Mouse (Mus musculus): ENCODE measurements around the gene Polr2g. TPM values are rescaled to one million over a fixed set of nuclear protein-coding genes. Genes with fewer than 3 reads are reported as not detected.
A peak's percentile ranks its signal among the peaks of the same experiment; 100 is the strongest.

Gene Polr2g
- polyA plus RNA-seq, 1 experiment, result 13.5 TPM

DNA sequence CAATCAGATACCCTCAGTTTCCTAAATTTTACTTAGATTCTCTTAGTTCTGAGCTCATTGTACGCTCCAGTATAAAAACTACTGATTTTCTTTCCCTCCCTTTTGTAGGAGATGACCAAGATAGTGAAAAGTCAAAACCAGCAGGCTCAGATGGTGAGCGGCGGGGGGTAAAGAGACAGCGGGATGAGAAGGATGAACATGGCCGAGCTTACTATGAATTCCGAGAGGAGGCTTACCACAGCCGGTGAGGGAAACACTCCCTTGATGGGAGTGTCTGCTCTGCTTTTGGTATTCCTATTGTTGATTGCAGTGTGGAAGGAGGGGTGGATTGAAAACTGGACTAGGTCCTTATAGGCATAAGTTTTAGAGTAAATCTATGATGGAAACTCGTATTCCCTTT lies 24.3 kb upstream of the Polr2g start:
- no peaks in the 10 kb centered on the region for H3K27me3 ChIP-seq (ENCODE audit: control insufficient read depth, insufficient read depth, low read length)
- H3K4me3 ChIP-seq (ENCODE audit: low read depth, low read length), result peak overlapping the region; percentile 28
- no peak overlapping the region for H3K27ac ChIP-seq (ENCODE audit: insufficient read depth, low read depth, low read length)
- H3K36me3 ChIP-seq (ENCODE audit: control insufficient read depth, insufficient read depth, low read length), result peaks cover 39% of the 10 kb centered on the region
- TF ChIP-seq POLR2A (IDR thresholded peaks at IDR 0.05; ENCODE audit: low read depth, low read length) (no peak), CTCF (IDR thresholded peaks at IDR 0.05; ENCODE audit: extremely low read depth, insufficient read length, insufficient replicate concordance, low read depth, low read length) (no peak)
- peaks cover 2% of the 10 kb centered on the region; the same call in 1 of the 2 replicates for H3K4me1 ChIP-seq (ENCODE audit: control insufficient read depth, insufficient read depth, insufficient read length, low read length)
- WGBS, result 45% methylated on average over 8 of the region's 8 CpGs

DNA sequence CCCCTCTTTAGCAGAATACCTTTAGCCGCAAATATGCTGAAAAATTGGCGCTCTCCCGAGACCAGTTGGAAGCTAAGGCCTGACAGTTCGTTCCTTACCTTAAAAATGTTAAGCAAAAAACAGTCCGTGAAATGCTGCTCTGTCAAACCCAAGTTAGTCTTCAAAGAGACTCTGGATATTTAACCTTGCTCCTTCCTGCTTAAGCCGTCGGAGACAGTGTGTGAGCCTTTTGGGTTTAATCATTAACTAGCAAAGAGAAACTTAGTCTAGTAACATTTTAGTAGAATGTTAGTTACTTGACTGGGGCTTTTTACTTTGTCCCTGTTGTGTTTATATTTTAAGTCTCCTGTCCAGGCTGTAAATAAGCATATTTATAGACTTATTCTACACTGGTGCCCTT lies 22.8 kb upstream of the Polr2g start:
- peaks cover 2% of the 10 kb centered on the region; the same call in 1 of the 2 replicates for H3K4me1 ChIP-seq (ENCODE audit: control insufficient read depth, insufficient read depth, insufficient read length, low read length)
- under 1% methylated on average over 7 of the region's 7 CpGs for WGBS
- peak overlapping the region; percentile 96 for H3K4me3 ChIP-seq (ENCODE audit: low read depth, low read length)
- H3K27ac ChIP-seq (ENCODE audit: insufficient read depth, low read depth, low read length), result peak overlapping the region; percentile 98
- H3K36me3 ChIP-seq (ENCODE audit: control insufficient read depth, insufficient read depth, low read length), result peaks cover 31% of the 10 kb centered on the region
- TF ChIP-seq POLR2A (IDR thresholded peaks at IDR 0.05; ENCODE audit: low read depth, low read length) (no peak), CTCF (IDR thresholded peaks at IDR 0.05; ENCODE audit: extremely low read depth, insufficient read length, insufficient replicate concordance, low read depth, low read length) (no peak)
- no peaks in the 10 kb centered on the region for H3K27me3 ChIP-seq (ENCODE audit: control insufficient read depth, insufficient read depth, low read length)

DNA sequence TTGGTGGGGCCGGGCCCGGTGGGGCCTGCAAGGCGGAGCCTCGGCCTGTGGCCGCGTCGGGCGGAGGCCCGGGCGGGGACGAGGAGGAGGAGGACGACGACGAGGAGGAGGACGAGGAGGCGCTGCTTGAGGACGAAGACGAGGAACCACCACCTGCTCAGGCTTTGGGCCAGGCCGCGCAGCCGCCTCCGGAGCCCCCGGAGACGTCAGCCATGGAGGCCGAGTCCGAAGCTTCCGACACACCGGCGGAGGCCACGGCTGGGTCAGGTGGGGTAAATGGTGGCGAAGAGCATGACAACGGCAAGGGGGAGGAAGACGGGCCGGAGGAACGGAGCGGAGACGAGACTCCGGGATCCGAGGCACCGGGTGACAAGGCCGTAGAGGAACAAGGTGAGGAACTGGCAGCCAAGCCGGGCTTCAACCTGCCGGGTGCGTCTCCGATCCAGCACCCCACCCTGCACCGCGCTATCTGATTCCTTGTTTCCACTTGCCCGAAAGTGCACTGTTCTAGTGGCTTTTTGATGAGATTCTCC lies 22.1 kb upstream of the Polr2g start:
- Histone ChIP-seq H3K36me3 (ENCODE audit: control insufficient read depth, insufficient read depth, low read length) (peaks cover 29% of the 10 kb centered on the region), H3K4me1 (ENCODE audit: control insufficient read depth, insufficient read depth, insufficient read length, low read length) (peaks cover 2% of the 10 kb centered on the region; the same call in 1 of the 2 replicates), H3K27me3 (ENCODE audit: control insufficient read depth, insufficient read depth, low read length) (no peaks in the 10 kb centered on the region), H3K4me3 (ENCODE audit: low read depth, low read length) (peak overlapping the region; percentile 96), H3K27ac (ENCODE audit: insufficient read depth, low read depth, low read length) (peak overlapping the region; percentile 98)
- no peak for TF ChIP-seq POLR2A (IDR thresholded peaks at IDR 0.05; ENCODE audit: low read depth, low read length)
- no peak for TF ChIP-seq CTCF (IDR thresholded peaks at IDR 0.05; ENCODE audit: extremely low read depth, insufficient read length, insufficient replicate concordance, low read depth, low read length)
- WGBS, result under 1% methylated on average over 48 of the region's 48 CpGs

DNA sequence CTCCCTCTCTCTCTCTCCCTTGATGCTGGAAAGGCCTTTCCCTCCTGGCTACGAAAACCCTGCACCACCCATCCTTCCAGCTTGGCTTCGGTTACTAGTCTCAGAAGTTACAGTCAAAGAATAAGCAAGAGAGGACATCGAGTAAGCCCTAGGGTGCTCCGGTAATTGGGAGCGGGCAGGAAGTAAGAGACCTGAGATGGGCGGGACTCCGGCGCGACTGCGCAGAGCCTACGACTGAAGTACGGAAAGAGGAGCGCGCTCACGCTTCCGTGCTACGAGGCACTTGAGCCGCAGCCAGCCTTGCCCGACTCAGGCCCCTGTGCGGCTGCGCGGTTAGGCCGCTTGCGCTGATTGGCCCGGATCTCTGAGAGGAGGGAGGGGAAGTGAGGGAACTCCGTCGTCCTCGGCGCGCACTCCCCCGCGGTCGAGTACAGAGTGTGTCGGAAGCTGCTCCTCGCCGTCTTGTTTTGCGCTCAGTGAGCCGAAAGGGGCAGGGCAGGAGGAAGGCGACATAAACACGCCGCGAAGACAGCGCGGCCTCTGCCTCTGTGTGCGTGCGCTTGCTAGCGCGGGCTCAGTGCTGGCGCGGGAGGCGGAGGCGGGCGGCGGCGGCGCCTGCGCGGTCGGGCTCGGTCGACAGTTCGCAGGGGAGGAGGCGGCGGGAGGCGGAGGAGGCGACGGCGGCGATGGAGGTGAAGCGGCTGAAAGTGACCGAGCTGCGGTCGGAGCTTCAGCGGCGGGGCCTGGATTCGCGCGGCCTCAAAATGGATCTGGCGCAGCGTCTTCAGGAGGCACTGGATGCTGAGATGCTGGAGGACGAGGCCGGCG lies 21.4 kb upstream of the Polr2g start, which contains the start of gene Hnrnpul2:
Gene Hnrnpul2 (plus strand): TSS at position 415 of the 828 bp plus-strand sequence.
- TF ChIP-seq CTCF (IDR thresholded peaks at IDR 0.05; ENCODE audit: extremely low read depth, insufficient read length, insufficient replicate concordance, low read depth, low read length) (no peak), POLR2A (IDR thresholded peaks at IDR 0.05; ENCODE audit: low read depth, low read length) (peak; percentile 95)
- peak within 1 kb of the TSS; percentile 98 for H3K27ac ChIP-seq (ENCODE audit: insufficient read depth, low read depth, low read length)
- peaks cover 2% of the 10 kb centered on the region; the same call in 1 of the 2 replicates for H3K4me1 ChIP-seq (ENCODE audit: control insufficient read depth, insufficient read depth, insufficient read length, low read length)
- WGBS, result under 1% methylated on average over 82 of the region's 83 CpGs
- peak within 1 kb of the TSS; percentile 96 for H3K4me3 ChIP-seq (ENCODE audit: low read depth, low read length)
- no peaks in the 10 kb centered on the region for H3K27me3 ChIP-seq (ENCODE audit: control insufficient read depth, insufficient read depth, low read length)
- peaks cover 26% of the 10 kb centered on the region for H3K36me3 ChIP-seq (ENCODE audit: control insufficient read depth, insufficient read depth, low read length)

DNA sequence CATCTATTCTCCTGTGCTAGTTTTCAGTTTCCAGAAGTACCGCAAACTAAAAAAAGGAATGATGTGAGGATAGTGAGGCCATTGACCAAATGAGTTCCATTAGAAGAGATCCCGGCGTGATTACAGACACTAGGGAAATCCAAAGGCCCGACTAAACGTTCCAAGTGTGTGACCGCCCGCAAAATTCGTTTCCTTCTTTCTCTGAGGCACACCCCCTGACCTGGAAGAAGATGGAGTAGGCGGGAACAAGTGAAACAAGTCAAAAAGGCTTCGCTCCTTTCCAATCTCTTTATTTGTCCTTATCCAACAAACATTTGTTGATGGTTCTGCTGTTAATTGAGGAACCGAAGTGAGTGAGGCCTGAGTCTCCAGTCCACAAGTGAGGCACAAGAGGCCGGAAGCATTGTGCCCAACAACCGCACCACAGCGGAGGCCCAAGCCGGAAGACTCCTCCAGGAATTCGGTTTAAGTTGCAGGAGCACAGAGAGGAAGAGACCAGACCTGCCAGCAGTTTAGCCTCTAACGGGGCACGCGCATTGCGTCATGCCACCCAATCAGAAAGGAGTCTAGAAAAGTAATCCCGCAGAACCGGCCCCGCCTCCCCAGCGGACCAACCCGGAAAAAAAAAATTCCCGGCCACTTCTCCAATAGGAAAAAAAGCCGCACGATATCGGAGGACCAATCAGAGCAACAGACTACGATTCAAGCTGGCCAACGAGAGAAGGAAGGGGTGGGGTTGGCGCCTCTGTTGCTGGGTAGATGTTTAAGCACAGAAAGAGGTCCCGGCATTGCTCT lies 20.6 kb upstream of the Polr2g start, which contains the start of gene Ttc9c:
Gene Ttc9c (minus strand): TSS at position 533 of the 795 bp plus-strand sequence.
- under 1% methylated on average over 33 of the region's 33 CpGs for WGBS
- Histone ChIP-seq H3K36me3 (ENCODE audit: control insufficient read depth, insufficient read depth, low read length) (peaks cover 24% of the 10 kb centered on the region), H3K4me3 (ENCODE audit: low read depth, low read length) (peak within 1 kb of the TSS; percentile 96), H3K27ac (ENCODE audit: insufficient read depth, low read depth, low read length) (peak within 1 kb of the TSS; percentile 98), H3K4me1 (ENCODE audit: control insufficient read depth, insufficient read depth, insufficient read length, low read length) (peaks cover 2% of the 10 kb centered on the region; the same call in 1 of the 2 replicates), H3K27me3 (ENCODE audit: control insufficient read depth, insufficient read depth, low read length) (no peaks in the 10 kb centered on the region)
- TF ChIP-seq POLR2A (IDR thresholded peaks at IDR 0.05; ENCODE audit: low read depth, low read length) (peak; percentile 70), CTCF (IDR thresholded peaks at IDR 0.05; ENCODE audit: extremely low read depth, insufficient read length, insufficient replicate concordance, low read depth, low read length) (no peak)

DNA sequence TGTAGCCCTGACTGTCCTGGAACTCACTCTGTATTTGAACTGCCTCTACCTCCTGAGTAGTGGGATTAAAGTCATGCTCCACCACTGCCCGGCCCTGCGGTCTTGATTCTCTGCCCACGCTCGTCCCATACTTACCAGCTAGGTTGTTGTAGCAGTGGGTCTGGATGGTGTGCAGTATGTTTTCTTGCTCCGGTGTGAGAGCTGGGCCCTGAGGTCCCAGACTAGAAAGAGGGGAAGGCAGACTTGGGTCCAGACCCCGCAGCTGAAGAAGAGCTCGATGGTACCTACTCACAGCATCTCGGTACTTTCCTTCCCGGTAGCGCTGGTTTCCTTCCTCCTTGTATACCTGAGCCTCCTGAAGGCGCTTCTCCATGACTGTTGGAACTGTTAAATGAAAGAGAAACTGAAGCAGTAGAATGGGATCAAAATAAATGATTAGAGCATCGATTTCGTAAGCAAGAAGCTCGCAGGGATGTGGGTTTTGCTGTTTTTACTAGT lies 20.0 kb upstream of the Polr2g start:
- Histone ChIP-seq H3K4me3 (ENCODE audit: low read depth, low read length) (peak overlapping the region; percentile 96), H3K36me3 (ENCODE audit: control insufficient read depth, insufficient read depth, low read length) (peaks cover 21% of the 10 kb centered on the region)
- 4% methylated on average over 14 of the region's 14 CpGs for WGBS

More for the DNA sequence above, 20.0 kb upstream of the Polr2g start:
- Histone ChIP-seq H3K4me1 (ENCODE audit: control insufficient read depth, insufficient read depth, insufficient read length, low read length) (peaks cover 2% of the 10 kb centered on the region; the same call in 1 of the 2 replicates), H3K27me3 (ENCODE audit: control insufficient read depth, insufficient read depth, low read length) (no peaks in the 10 kb centered on the region), H3K27ac (ENCODE audit: insufficient read depth, low read depth, low read length) (peak overlapping the region; percentile 96)
- TF ChIP-seq POLR2A (IDR thresholded peaks at IDR 0.05; ENCODE audit: low read depth, low read length) (no peak), CTCF (IDR thresholded peaks at IDR 0.05; ENCODE audit: extremely low read depth, insufficient read length, insufficient replicate concordance, low read depth, low read length) (no peak)
